Mouse (Mus musculus) kidney, postnatal 25 days (tissue): ENCODE measurements around the gene Vwce.
A peak's percentile ranks its signal among the peaks of the same experiment; 100 is the strongest.

ENCODE experiments used
- DNase-seq, 2 experiments: peaks; one replicate each; pipeline ENCODE4 v3.0.0; 2021; ENCODE audit warnings: mixed read lengths in 2 of 2

Gene Vwce

GRCm38 (mm10) chr19:10691660-10692059 lies 57.6 kb downstream of the Vwce start:
- no peak for DNase-seq

GRCm38 (mm10) chr19:10692361-10692760 lies 58.3 kb downstream of the Vwce start:
- peak; percentile 36 to 69 for DNase-seq

DNA sequence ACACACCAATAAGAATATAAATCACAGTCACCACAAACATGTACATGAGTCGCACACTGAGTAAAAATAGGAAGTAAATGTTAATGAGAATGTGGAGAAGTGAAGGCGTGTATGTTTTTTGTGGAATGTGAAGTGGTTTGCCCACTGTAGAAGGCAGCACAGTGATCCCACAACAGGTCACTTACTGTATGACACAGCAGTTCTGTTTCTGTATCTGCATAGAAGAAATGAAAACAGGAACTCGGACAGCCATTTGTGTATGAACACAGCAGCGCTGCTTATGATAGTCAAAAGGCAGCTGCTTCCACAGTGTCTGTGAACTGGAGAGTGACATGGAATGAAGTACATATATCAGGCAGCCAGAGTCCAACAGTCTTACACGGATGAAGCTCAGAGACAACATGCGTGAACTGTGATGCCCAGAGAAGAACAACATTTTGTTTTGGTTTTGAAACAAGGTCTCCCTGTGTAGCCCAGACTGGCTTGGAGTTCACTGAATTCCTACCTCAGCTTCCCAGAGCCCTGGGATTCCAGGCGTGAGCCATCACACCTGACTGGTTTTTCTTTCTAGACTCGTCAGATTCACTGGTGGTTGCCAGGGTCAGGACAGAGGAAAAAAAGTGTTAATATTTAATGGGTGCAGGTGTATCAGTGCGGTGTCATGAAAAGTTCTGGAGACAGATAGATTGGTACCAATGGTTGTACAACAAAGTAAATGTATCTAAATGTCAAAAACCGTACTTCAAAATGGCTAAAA lies 60.1 kb downstream of the Vwce start:
- peak in 1 of 2 experiments; percentile 56 for DNase-seq

- peak in 1 of 2 experiments; percentile 24 for DNase-seq
Observed at GRCm38 (mm10) chr19:10695801-10696200, 61.8 kb downstream of the Vwce start.

DNA sequence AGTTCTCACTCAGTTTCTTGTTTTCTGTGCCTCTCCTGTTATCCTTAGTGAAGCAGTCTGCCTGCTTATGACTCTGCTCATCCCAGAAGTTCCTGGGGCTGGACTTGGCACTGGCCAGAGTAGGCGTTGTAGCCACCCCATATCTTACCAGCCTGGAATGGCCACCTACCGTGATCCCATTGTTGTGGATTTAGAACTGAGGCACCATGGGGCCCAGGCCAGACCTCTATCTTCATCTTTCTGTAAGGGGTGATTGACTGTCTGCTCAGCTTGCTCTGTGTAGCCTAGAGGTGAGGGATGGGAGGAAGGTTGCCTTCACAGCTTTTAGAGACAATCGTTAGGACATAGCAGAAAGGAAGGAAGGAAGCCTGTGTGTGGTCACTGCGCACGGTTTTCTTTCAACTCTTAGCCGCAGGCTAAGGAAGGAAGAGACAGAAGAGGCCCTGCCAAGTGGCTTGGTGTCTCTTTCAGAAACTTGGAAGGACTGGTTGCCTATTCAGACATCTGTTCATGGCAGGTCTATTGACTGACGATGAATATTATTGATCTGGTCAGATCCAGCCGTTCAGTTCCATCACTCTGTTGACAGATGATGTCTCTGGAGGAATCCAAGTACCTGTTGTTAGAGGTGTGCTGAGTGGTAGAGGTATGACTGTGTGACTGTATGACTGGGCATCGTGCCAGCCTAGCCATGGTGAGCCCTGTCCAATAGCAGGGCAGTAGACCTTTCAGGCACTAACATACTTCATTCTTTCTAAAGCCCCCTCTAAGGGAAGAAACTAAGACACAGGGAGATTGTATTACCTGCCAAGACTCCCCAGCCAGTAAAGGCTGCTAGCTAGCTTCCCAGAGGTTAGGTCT lies 64.3 kb downstream of the Vwce start:
- DNase-seq, result peak; percentile 42

DNA sequence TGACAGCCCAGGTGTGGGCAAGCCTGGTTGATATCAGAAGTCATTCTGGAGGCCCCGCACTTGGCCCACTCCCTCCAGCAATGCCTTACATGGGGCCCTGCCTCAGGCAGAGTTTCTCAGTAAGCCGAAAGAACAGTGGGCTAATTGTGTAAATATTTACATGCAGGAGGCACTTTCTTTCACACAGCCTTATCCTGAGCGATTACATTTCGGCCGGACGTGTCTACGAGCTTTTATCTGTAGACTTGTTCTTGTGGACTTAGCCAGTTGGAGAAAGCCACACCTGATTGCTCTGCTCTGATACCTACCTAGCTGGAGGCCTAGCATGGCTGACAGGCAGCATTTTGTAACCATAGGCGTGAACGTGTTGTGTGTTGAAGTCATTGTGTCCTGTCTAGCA lies 65.8 kb downstream of the Vwce start:
- DNase-seq, result no peak

- DNase-seq, result peak in 1 of 2 experiments; percentile 40
Observed at GRCm38 (mm10) chr19:10701013-10701726, 67.2 kb downstream of the Vwce start.

DNA sequence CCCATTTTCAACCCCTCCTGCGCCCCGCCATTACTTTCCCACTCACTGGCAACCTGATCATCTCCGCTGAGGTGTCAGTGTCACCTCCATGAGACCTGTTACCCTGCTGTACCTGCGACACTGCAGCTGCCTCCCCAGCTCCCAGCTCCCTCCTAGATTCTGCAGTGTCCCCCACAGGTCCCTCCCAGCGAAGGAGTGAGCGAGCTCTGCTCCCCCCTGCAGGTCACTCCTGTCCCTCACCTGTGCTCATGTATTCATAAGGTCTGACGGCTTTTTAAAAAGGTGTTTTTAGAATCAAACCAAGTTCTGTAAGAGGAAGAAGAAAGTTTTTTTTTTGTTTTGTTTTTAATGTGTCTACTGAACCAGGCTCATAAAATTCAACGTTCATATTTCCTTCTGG lies 68.1 kb downstream of the Vwce start:
- no peak for DNase-seq

DNA sequence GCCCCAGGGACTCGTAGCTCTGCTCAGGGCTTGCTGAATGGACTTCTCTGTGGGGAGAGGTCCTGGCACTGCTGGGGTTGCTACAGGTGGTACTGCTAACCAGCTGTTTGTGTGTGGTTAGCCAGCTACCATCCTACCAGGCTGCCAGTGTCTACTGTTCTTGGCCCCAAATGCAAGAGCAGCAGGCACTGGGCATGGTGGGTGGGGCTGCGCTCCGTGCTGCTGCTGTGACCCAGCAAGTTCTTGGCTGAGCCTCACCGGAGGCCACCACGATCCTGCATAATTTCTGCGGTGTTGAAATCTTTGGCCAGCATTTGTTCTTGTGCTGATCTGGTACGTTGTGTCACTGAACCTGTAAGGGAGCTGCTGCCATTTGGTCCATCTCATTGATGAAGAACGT lies 69.5 kb downstream of the Vwce start:
- DNase-seq, result peak in 1 of 2 experiments; percentile 43

DNA sequence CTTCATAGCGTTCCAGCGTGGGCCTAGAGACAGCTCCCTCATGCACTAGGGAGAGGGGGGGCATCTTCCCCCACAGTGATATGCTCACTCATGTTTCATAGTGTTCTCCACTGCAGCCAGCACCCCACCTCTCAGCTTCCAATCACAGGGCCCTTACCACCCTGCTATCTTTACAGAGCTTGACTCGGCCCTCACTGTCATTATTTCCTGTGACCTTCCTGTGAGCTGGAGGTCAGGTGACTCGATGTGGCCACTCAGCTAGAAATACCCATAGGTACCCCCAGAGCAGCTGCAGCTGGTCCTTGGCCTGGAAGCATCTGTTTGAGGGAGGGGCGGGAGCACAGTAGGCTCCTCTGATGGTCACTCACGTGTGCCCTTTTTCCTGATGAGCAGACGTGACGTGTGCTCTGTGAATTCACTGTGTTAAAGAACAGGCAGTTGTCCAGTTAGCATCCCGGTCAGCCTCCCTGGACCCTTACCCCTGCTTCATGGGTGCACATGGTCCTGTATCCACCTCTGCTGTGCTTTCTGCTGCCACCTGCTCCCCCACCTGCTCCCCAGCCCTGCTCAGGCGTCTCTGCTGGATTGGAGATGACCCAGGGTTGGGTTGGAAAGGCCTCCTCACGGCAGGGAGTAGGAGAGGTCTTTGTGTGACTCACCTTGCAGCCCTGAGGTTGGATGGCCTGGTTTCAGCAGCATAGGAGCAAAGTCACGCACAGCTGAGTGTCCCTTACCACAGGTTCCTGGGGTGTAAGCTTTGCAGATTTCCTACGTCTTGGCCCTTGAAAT lies 73.3 kb downstream of the Vwce start:
- no peak for DNase-seq

DNA sequence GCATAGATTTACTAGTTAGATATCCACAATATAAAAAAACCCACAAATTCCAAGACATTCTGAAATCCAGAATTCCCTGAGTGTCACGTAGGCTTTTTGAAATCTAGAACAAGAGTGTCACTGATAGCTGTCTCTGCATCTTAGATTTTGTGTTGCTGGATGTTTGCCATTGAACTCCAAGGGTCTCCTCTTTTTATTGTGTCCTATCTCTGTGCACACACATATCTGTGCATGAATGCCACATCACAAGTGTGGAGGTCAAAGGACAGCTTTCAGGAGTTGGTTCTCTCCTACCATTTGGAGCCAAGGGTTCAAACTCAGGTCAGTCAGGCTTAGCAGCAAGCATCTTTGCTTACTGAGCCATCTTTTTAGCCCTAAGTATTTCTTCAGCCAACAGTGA lies 73.9 kb downstream of the Vwce start:
- DNase-seq, result no peak

DNA sequence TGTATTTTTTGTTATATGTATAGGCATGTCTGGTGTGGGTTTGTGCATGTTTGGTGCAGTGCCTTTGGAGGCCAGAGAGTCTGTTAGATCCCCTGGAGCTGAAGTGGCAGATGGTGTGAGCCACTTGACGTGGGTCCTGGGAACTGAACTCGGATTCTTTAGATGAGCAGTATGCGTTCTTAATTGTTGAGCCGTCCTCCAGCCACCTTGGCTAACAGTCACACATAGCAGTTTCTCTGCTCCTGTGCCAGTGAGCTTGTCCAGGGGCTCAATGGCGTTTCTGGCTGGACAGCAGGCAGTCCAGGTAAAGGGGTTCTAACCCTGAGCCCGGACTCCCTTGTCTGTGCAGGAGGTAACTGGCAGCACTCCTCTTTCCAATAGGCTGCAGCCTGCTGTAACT lies 74.9 kb downstream of the Vwce start:
- DNase-seq, result no peak

GRCm38 (mm10) chr19:10709360-10710087 lies 75.5 kb downstream of the Vwce start:
- DNase-seq, result peak; percentile 96 to 97

GRCm38 (mm10) chr19:10710088-10710511 lies 76.1 kb downstream of the Vwce start:
- DNase-seq, result peak; percentile 77 to 80

GRCm38 (mm10) chr19:10710751-10711150 lies 76.7 kb downstream of the Vwce start:
- no peak for DNase-seq

- no peak for DNase-seq
Observed at GRCm38 (mm10) chr19:10712194-10712593, 78.2 kb downstream of the Vwce start.

DNA sequence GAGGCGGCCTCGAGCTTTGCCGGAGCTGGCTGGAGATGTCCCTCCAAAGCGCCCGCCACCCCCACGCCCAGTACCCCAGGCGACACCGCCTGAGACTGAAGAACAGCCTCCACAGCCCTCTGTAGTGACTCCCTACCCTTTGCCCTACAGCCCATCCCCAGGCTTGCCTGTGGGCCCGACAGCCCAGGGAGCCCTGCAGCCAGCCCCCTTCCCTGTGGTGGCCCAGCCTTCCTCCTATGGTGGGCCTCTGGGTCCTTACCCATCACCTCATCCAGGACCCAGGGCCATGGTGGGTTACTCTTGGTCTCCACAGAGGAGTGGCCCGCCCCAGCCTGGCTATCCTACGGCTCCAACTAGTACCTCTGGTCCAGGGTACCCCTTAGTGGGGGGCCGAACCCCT lies 78.6 kb downstream of the Vwce start:
- DNase-seq, result no peak

DNA sequence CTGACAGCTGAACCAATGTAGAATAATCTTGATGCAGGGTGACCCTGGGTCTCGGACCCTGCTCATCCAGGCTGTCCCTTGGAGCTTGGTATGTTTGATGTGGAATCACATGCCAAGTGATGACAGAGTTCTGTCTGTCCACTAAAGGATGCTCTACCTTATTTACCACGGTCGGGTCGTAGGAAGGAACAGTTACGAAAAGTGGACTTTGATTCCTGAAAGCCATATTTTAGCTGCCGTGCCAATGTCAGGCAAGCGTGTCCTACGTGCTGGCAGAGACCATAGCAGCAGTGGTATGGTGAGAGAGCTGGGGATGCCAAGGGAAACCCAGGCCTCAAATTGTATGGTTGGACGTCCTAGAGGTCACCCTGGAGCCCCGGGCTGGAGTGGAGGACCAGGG lies 79.5 kb downstream of the Vwce start:
- no peak for DNase-seq

- DNase-seq, result no peak
Observed at GRCm38 (mm10) chr19:10714168-10714567, 80.2 kb downstream of the Vwce start.

DNA sequence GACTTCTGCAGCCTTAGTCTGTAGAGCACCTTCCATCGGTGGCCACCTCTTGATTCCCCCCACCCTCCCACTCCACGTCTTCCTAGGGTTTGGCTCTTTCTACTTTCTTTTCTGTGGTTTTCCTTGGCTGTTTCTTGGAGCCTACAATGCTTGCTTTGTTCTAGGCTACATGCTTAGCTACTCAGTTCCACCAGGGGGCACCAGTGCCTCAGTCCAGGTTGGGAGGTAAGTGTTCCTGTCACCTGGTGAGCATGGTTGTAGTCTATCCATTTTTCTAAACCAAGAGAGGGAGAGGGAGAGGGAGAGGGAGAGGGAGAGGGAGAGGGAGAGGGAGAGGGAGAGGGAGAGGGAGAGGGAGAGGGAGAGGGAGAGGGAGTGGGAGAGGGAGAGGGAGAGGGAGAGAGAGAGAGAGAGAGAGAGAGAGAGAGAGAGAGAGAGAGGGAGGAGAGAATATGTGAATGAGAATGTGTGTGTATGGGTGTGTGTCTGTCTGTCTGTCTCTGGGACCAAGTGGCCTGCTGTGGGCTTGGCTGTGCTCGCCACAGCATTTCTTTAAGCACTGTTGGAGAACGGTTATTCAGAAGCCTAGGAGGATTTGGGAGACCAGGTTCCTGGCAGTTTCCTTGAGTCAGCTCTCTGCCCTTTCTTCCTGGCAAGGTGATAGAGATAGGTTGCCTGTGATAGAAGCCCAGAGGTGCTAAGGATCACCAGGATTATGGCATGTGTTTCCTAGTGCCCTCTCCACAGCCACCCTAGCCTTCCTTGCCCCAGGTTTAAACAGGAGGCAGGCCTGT lies 80.9 kb downstream of the Vwce start:
- DNase-seq, result peak; percentile 76 to 77

DNA sequence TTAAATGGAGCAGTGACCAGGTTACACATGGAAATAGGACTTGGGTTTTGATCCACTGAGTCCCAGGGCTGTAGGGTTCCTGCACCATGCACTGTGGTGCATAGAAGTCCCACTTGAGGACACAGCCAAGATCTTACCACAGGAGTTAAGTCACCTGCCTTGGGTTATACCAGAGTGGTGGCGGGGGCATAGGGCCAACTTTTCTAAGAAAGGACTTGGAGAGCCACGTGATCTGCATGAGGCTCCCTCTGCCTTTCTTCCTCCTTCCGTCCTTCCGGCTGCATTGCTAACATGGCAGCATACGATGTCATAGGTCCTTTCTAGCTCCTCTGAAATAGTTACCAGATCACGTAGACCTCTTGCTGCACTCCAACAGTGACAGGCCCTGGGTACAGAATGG lies 81.5 kb downstream of the Vwce start:
- DNase-seq, result peak in 1 of 2 experiments; percentile 23
